Mouse (Mus musculus) embryonic stem cell, embryonic (primary cell): Measurements from ENCODE around the gene Blnk.

Experiments
- CTCF ChIA-PET, 4 experiments: fragments of 300-600 bp in 2 of 4; fragments of 350-600 bp in 2 of 4; sonication (Branson Sonifier 250); formaldehyde crosslinking; loops; one replicate each; lab custom pipeline; 2022; ENCODE audit warnings: inconsistent platforms in 2 of 4; lab: Charles Lee
- POLR2A ChIA-PET, 4 experiments: fragments of 300-600 bp in 2 of 4; fragments of 350-600 bp in 2 of 4; sonication (Branson Sonifier 250); formaldehyde crosslinking; loops; one replicate each; lab custom pipeline; 2022; ENCODE audit warnings: antibody characterized with exemption in 4 of 4, inconsistent platforms in 1 of 4; lab: Charles Lee

The Blnk gene

GRCm38 (mm10) chr19:40994057-40994585 lies at the start of gene Blnk:
Gene Blnk (minus strand): TSS chr19:40994535.
- POLR2A ChIA-PET = interaction anchor here in 3 of 4 experiments (0.6 to 1.7 kb wide), 8 partner anchors 12 to 422 kb away, joined by 3 to 6 read pairs (median 3); partner anchors contain the start of gene Zfp518a (in 1 of the 3)
- CTCF ChIA-PET = interaction anchor here in 2 of 4 experiments (0.5 to 2.3 kb wide), 3 partner anchors 19 to 333 kb away, joined by 3 to 11 read pairs (median 8); no protein-coding TSS in a partner anchor

- ChIA-PET POLR2A (no interaction called here), CTCF (no interaction called here)
Observed at GRCm38 (mm10) chr19:41039110-41039509, 44.8 kb upstream of the Blnk start.

GRCm38 (mm10) chr19:41035809-41036551 lies 41.6 kb upstream of the Blnk start:
- POLR2A ChIA-PET = interaction anchor here in 1 of 4 experiments (0.8 to 1.5 kb wide), 2 partner anchors 10 to 38 kb away, joined by 3 read pairs; no protein-coding TSS in a partner anchor
- CTCF ChIA-PET = interaction anchor here in 3 of 4 experiments (0.5 to 1.9 kb wide), 3 partner anchors 17 to 1786 kb away, joined by 3 to 11 read pairs (median 3); no protein-coding TSS in a partner anchor

GRCm38 (mm10) chr19:41031869-41032268 lies 37.5 kb upstream of the Blnk start:
- ChIA-PET POLR2A (no interaction called here), CTCF (interaction anchor here in 3 of 4 experiments (0.5 to 2.5 kb wide), 4 partner anchors 15 to 404 kb away, joined by 3 to 9 read pairs (median 4); no protein-coding TSS in a partner anchor)

GRCm38 (mm10) chr19:41031009-41031408 lies 36.7 kb upstream of the Blnk start:
- ChIA-PET CTCF (interaction anchor here in 3 of 4 experiments (0.6 to 2.4 kb wide), 5 partner anchors 15 to 227 kb away, joined by 3 to 7 read pairs (median 5); no protein-coding TSS in a partner anchor), POLR2A (interaction anchor here in 1 of 4 experiments (0.5 to 1.0 kb wide), 2 partner anchors 24 to 138 kb away, joined by 3 to 4 read pairs; no protein-coding TSS in a partner anchor)

- CTCF ChIA-PET = interaction anchor here in 2 of 4 experiments (1.3 to 2.4 kb wide), 3 partner anchors 14 to 23 kb away, joined by 3 to 6 read pairs (median 5); no protein-coding TSS in a partner anchor
- POLR2A ChIA-PET = interaction anchor here in 1 of 4 experiments (0.5 to 1.0 kb wide), 2 partner anchors 24 to 137 kb away, joined by 3 to 4 read pairs; no protein-coding TSS in a partner anchor
Observed at GRCm38 (mm10) chr19:41030161-41030560, 35.8 kb upstream of the Blnk start.

- ChIA-PET CTCF (interaction anchor here in 3 of 4 experiments (0.6 to 2.4 kb wide), 6 partner anchors 13 to 459 kb away, joined by 3 to 11 read pairs (median 4); no protein-coding TSS in a partner anchor), POLR2A (no interaction called here)
Observed at GRCm38 (mm10) chr19:41029219-41029618, 34.9 kb upstream of the Blnk start, which contains the start of gene Dntt. Gene Dntt (plus strand): TSS chr19:41029275.

GRCm38 (mm10) chr19:41027601-41028000 lies 33.3 kb upstream of the Blnk start:
- ChIA-PET POLR2A (interaction anchor here in 1 of 4 experiments (0.7 kb wide), 1 partner anchor 73 kb away, joined by 4 read pairs; no protein-coding TSS in a partner anchor), CTCF (interaction anchor here in 3 of 4 experiments (1.2 to 2.0 kb wide), 3 partner anchors 11 to 26 kb away, joined by 5 to 7 read pairs (median 5); no protein-coding TSS in a partner anchor)

- ChIA-PET CTCF (interaction anchor here in 3 of 4 experiments (1.2 to 1.7 kb wide), 3 partner anchors 11 to 27 kb away, joined by 3 to 5 read pairs (median 5); no protein-coding TSS in a partner anchor), POLR2A (interaction anchor here in 2 of 4 experiments (0.6 to 0.7 kb wide), 2 partner anchors 9 to 28 kb away, joined by 3 to 8 read pairs; no protein-coding TSS in a partner anchor)
Observed at GRCm38 (mm10) chr19:41027024-41027423, 32.7 kb upstream of the Blnk start.

- POLR2A ChIA-PET = interaction anchor here in 2 of 4 experiments (0.6 to 0.7 kb wide), 2 partner anchors 9 to 27 kb away, joined by 3 to 8 read pairs; no protein-coding TSS in a partner anchor
- CTCF ChIA-PET = interaction anchor here in 3 of 4 experiments (1.2 to 2.6 kb wide), 4 partner anchors 10 to 27 kb away, joined by 3 to 7 read pairs (median 5); no protein-coding TSS in a partner anchor
Observed at GRCm38 (mm10) chr19:41026551-41026950, 32.2 kb upstream of the Blnk start.

- POLR2A ChIA-PET = no interaction called here
- CTCF ChIA-PET = interaction anchor here in 1 of 4 experiments (0.6 kb wide), 1 partner anchor 22 kb away, joined by 3 read pairs; no protein-coding TSS in a partner anchor
Observed at GRCm38 (mm10) chr19:41022244-41022643, 27.9 kb upstream of the Blnk start.

- POLR2A ChIA-PET = no interaction called here
Observed at GRCm38 (mm10) chr19:41020537-41020936, 26.2 kb upstream of the Blnk start.

GRCm38 (mm10) chr19:41019164-41019675 lies 24.9 kb upstream of the Blnk start:
- ChIA-PET POLR2A (no interaction called here), CTCF (interaction anchor here in 1 of 4 experiments (1.4 kb wide), 1 partner anchor 265 kb away, joined by 3 read pairs; no protein-coding TSS in a partner anchor)

More at GRCm38 (mm10) chr19:41020537-41020936, 26.2 kb upstream of the Blnk start:
- CTCF ChIA-PET = interaction anchor here in 1 of 4 experiments (1.0 kb wide), 1 partner anchor 58 kb away, joined by 3 read pairs; no protein-coding TSS in a partner anchor

GRCm38 (mm10) chr19:41015951-41016716 lies 21.8 kb upstream of the Blnk start:
- ChIA-PET CTCF (interaction anchor here (0.6 to 2.3 kb wide), 109 partner anchors 9 to 786 kb away, joined by 3 to 34 read pairs (median 4); partner anchors contain the start of genes Cc2d2b (in 2 of the 4), Dntt (in 2 of the 4), Zfp518a (in 2 of the 4) and Aldh18a1 (in 1 of the 4)), POLR2A (interaction anchor here in 3 of 4 experiments (0.6 to 1.6 kb wide), 11 partner anchors 9 to 460 kb away, joined by 3 to 7 read pairs (median 3); partner anchors contain the start of genes Ccnj (in 1 of the 3) and Zfp518a (in 1 of the 3))

- POLR2A ChIA-PET = interaction anchor here in 3 of 4 experiments (0.7 to 1.2 kb wide), 10 partner anchors 10 to 140 kb away, joined by 3 to 5 read pairs (median 3); partner anchors contain the start of gene Zfp518a (in 1 of the 3)
- CTCF ChIA-PET = interaction anchor here (0.6 to 1.5 kb wide), 19 partner anchors 15 to 402 kb away, joined by 3 to 13 read pairs (median 5); partner anchors contain the start of genes Entpd1 (in 1 of the 4) and Tctn3 (in 1 of the 4)
Observed at GRCm38 (mm10) chr19:41014003-41014402, 19.7 kb upstream of the Blnk start.

- CTCF ChIA-PET = interaction anchor here (0.6 to 1.5 kb wide), 21 partner anchors 14 to 429 kb away, joined by 3 to 13 read pairs (median 4); partner anchors contain the start of genes Entpd1 (in 1 of the 4) and Tctn3 (in 1 of the 4)
- POLR2A ChIA-PET = interaction anchor here (0.6 to 1.2 kb wide), 14 partner anchors 10 to 897 kb away, joined by 3 to 5 read pairs (median 3); partner anchors contain the start of genes Entpd1 (in 1 of the 4), Tctn3 (in 1 of the 4) and Zfp518a (in 1 of the 4)
Observed at GRCm38 (mm10) chr19:41013591-41013990, 19.3 kb upstream of the Blnk start.
